Mouse (Mus musculus): ENCODE measurements around the gene Gm49342. TPM values are rescaled to one million over a fixed set of nuclear protein-coding genes. Genes with fewer than 3 reads are reported as not detected.
A peak's percentile ranks its signal among the peaks of the same experiment; 100 is the strongest.
"Not testable (repeated sequence)": the region's sequence is repeated elsewhere in the genome, so short reads cannot be mapped to it uniquely, and the experiment has no call there.

Gene Gm49342
- polyA plus RNA-seq, 1 experiment: not detected

DNA sequence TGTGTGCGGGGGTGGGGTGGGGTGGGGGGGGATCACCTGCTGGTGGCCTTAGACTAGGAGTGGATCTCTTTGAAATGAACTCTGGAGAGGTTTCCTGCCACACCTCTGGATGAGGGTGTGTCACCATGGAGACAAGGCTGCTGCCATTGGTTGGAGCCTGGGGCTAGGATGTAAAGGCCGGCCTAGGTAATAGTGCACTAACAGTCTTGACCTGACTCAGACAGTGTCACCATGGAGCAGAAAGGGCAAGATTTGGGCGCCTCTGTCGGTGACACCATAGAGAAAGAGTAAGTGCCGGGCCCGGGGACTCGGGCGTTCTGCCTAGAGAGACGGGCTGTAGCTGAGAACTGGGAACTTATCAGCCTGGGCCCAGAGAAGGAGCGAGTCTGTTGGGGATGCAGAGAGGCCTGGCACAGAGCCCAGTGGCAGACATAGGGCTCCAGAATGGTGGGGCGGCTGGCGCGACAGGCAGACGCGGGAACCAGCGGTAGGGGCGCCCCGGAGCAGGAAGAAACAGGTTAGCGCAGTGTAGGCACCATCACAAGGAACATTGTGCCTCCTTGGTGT lies 11.7 kb downstream of the Gm49342 start, which contains the start of gene Pnp2:
Gene Pnp2 (plus strand): TSS at position 51 of the 567 bp plus-strand sequence.
- TF ChIP-seq POLR2A (IDR thresholded peaks at IDR 0.05; ENCODE audit: low read depth, low read length) (0 out of 2 replicates have a peak, but pooled peaks have one; percentile 51), CTCF (IDR thresholded peaks at IDR 0.05; ENCODE audit: extremely low read depth, insufficient read length, insufficient replicate concordance, low read depth, low read length) (peak; percentile 32; the same call in 1 of the 2 replicates)
- Histone ChIP-seq H3K27ac (ENCODE audit: insufficient read depth, low read depth, low read length) (peak within 1 kb of the TSS; percentile 98), H3K36me3 (ENCODE audit: control insufficient read depth, insufficient read depth, low read length) (peaks cover 13% of the 10 kb centered on the region), H3K4me3 (ENCODE audit: low read depth, low read length) (peak within 1 kb of the TSS; percentile 75)
- H3K27me3 ChIP-seq (ENCODE audit: control insufficient read depth, insufficient read depth, low read length); H3K4me1 ChIP-seq (ENCODE audit: control insufficient read depth, insufficient read depth, insufficient read length, low read length): not testable (repeated sequence)
- WGBS: 1% methylated on average over 19 of the region's 19 CpGs

DNA sequence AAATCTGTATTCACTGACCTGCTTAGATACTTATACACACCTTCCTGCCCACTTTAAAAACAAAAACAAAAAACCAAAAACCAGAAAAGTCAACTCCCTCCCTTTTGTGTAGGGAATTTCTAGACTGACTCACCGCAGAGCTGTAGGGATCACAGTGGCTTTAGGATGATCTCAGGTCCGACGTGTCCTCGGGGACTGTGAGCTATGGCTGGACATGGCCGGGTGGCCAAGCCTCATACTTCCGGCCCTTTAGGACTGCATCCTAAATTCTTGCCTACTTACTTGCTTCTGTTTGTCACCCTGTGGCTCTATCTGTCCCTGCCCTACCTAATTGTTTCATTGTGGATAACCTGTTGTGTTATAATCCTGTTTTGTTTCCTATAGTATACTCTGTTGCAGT lies 12.4 kb downstream of the Gm49342 start:
- not testable (repeated sequence) for H3K36me3 ChIP-seq (ENCODE audit: control insufficient read depth, insufficient read depth, low read length); H3K27me3 ChIP-seq (ENCODE audit: control insufficient read depth, insufficient read depth, low read length); H3K4me1 ChIP-seq (ENCODE audit: control insufficient read depth, insufficient read depth, insufficient read length, low read length)
- WGBS: 37% methylated on average over 6 of the region's 6 CpGs
- H3K27ac ChIP-seq (ENCODE audit: insufficient read depth, low read depth, low read length): peak overlapping the region; percentile 98
- peak overlapping the region; percentile 75 for H3K4me3 ChIP-seq (ENCODE audit: low read depth, low read length)

DNA sequence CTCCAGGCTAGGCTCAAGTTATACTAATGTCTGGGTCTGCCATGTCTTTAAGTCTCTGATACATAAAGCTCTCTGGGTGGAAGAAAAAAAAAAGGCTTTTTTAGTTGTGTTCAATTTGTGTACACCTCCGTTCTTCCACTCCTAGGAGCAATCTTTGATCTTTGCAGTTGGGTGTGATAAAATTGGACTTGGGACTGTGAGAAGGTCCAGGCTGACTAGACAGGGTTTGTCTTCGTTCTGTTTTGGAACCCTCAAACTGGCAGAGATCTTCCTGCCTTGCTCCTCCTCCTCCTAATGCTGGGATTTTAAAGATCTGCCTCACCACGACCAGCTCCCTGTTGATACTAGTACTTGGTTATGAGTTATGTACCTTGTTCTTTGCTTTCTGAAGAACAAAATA lies 12.8 kb downstream of the Gm49342 start:
- H3K27ac ChIP-seq (ENCODE audit: insufficient read depth, low read depth, low read length): peak overlapping the region; percentile 98
- not testable (repeated sequence) for H3K36me3 ChIP-seq (ENCODE audit: control insufficient read depth, insufficient read depth, low read length); H3K4me3 ChIP-seq (ENCODE audit: low read depth, low read length); H3K4me1 ChIP-seq (ENCODE audit: control insufficient read depth, insufficient read depth, insufficient read length, low read length); H3K27me3 ChIP-seq (ENCODE audit: control insufficient read depth, insufficient read depth, low read length)
- 22% methylated on average over 3 of the region's 3 CpGs for WGBS

DNA sequence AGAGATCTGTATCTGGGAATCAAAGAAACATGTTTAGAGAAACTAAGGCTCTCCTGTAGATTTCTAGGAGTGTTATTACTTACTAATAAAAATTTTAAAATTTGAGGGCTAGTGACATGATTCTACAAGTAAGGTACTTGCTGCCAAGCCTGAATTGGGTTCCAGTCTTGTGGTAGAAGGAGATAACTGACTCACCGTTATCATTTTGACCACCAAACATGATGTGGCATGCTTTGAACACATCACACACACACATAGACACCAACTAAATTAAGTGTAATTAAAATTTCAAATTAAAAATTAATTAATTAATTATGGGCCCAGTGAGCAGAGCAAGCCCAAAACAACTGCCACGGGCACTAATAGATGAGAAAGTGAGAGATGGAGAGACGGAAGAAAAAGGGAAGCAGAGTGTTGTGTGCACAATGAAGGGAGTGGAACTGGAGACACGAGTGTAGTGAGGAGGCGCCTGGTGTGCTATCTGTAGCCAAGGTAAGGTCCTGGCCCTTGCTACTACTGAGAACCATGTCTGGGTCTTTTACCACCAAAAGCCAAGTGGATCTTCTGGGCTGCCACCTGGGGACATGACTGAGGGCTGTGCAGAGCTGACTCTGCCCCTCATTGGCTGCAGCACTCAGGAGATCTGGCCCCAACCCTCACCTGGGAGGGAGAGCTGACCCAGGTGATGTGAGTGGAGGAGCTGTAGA lies 14.1 kb downstream of the Gm49342 start:
- H3K4me1 ChIP-seq (ENCODE audit: control insufficient read depth, insufficient read depth, insufficient read length, low read length); H3K27ac ChIP-seq (ENCODE audit: insufficient read depth, low read depth, low read length); H3K27me3 ChIP-seq (ENCODE audit: control insufficient read depth, insufficient read depth, low read length); H3K36me3 ChIP-seq (ENCODE audit: control insufficient read depth, insufficient read depth, low read length); H3K4me3 ChIP-seq (ENCODE audit: low read depth, low read length): not testable (repeated sequence)
- WGBS: 87% methylated on average over 5 of the region's 5 CpGs

DNA sequence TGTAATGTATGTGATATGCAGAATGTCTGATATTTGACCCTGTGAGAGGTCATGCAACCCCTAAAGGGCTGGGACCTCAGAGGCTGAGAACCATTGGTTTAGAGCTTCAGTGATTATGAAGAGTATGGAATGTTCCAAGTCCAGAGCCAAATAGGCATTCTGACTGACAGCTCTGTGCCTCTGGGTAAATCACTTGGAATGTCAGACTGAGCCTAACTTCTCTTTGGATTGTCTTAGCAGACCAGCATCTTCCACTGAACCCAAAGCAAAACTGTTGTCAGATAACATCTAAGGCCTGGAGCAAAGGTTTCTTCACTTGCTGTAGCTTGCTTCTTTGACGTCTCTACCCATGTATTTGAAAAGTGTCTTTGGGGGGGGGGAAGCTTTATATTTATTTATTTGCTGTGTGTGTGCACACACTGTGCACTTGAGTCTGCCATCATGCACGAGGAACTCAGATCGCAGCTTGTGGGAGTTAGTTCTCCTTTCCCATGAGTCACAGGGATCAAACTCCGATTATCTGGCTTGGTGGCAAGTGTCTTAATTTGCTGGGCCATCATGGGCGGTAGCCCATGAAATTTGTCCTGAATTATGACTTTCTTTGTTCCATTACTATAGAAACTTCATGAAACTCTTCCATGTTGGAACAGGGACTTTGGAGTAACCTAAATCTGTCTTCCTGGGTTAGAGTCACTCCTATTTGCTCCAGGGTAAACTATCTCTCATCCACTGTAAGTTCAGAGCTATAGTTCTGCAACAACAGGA lies 24.1 kb downstream of the Gm49342 start:
- Histone ChIP-seq H3K36me3 (ENCODE audit: control insufficient read depth, insufficient read depth, low read length) (peaks cover 13% of the 10 kb centered on the region), H3K27me3 (ENCODE audit: control insufficient read depth, insufficient read depth, low read length) (no peaks in the 10 kb centered on the region), H3K4me3 (ENCODE audit: low read depth, low read length) (no peak overlapping the region), H3K27ac (ENCODE audit: insufficient read depth, low read depth, low read length) (no peak overlapping the region), H3K4me1 (ENCODE audit: control insufficient read depth, insufficient read depth, insufficient read length, low read length) (no peaks in the 10 kb centered on the region; the same call in 1 of the 2 replicates)
- 62% methylated on average over 5 of the region's 5 CpGs for WGBS
- TF ChIP-seq POLR2A (IDR thresholded peaks at IDR 0.05; ENCODE audit: low read depth, low read length) (no peak), CTCF (IDR thresholded peaks at IDR 0.05; ENCODE audit: extremely low read depth, insufficient read length, insufficient replicate concordance, low read depth, low read length) (no peak)

DNA sequence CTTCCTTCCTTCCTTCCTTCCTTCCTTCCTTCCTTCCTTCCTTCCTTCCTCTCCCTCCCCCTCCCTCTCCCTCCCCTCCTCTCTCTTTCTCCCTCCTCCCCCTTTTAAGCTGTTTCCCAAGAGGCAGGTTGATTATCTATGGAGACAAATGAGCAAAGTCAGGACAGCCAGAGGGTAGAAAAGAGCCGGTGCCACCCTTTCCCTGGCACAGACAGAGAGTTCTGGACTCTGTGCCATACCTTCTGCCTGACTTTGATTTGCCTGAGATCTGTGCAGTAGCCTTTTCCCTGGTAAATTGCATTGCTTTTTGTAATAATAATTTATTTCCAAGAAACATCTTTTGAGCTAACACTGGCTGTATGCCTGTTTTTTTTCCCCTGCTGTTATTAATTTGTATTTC lies 24.7 kb downstream of the Gm49342 start:
- 20% methylated on average over 1 of the region's 1 CpGs for WGBS
- H3K4me1 ChIP-seq (ENCODE audit: control insufficient read depth, insufficient read depth, insufficient read length, low read length): no peaks in the 10 kb centered on the region; the same call in 1 of the 2 replicates
- H3K4me3 ChIP-seq (ENCODE audit: low read depth, low read length): no peak overlapping the region
- H3K27me3 ChIP-seq (ENCODE audit: control insufficient read depth, insufficient read depth, low read length): no peaks in the 10 kb centered on the region
- H3K27ac ChIP-seq (ENCODE audit: insufficient read depth, low read depth, low read length): no peak overlapping the region
- TF ChIP-seq POLR2A (IDR thresholded peaks at IDR 0.05; ENCODE audit: low read depth, low read length) (no peak), CTCF (IDR thresholded peaks at IDR 0.05; ENCODE audit: extremely low read depth, insufficient read length, insufficient replicate concordance, low read depth, low read length) (no peak)
- H3K36me3 ChIP-seq (ENCODE audit: control insufficient read depth, insufficient read depth, low read length): peaks cover 11% of the 10 kb centered on the region
